Mouse (Mus musculus) gastrocnemius, postnatal 4 days (tissue): Measurements from ENCODE around the gene Ghrhr. TPM values are rescaled to one million over a fixed set of nuclear protein-coding genes. Genes with fewer than 3 reads are reported as not detected.
A peak's percentile ranks its signal among the peaks of the same experiment; 100 is the strongest.

ENCODE experiments used
- DNase-seq, 2 experiments: peaks; one replicate each; pipeline ENCODE4 v3.0.0; 2021 to 2022; ENCODE audit warnings: low spot score in 2 of 2, mixed read lengths in 2 of 2
- long read RNA-seq, 2 experiments: library from polyadenylated mRNA; stranded (forward); transcript quantifications; one replicate each; pipeline ENCODE4 v2.0.0; 2021
- total RNA-seq, 2 experiments: library from RNA; stranded (reverse); gene quantifications; 2 replicates each; pipeline ENCODE4 v1.2.3; 2021

The Ghrhr gene
- total RNA-seq = not detected
- long read RNA-seq, experiment 1 = 0 reads
- long read RNA-seq, experiment 2 = 0 reads

- DNase-seq = no peak
Observed at GRCm38 (mm10) chr6:55376076-55376475, at the start of gene Ghrhr. Gene Ghrhr, plus strand, starts transcription at chr6:55376295.

GRCm38 (mm10) chr6:55326299-55326698, 49.8 kb upstream of the Ghrhr start:
- DNase-seq = no peak

DNA sequence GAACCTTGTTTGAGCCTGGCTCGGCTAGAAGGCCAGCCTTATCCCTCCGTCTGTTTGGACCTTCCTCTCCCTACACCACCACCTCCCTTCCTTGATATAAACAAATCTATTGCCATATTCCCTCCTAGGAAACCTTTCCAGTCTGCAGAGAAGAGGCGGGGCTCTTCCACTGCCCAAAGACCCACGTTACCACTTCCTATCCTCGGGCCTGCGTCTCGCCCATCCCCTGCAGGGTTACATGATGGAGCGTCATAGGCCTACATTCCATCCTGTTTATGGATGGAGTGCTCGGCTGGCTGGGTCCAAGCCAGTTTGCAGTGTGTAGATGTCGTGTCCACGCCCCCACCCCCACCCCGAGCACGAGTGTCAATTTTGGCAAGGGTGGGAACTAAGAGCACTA, 48.8 kb upstream of the Ghrhr start:
- no peak for DNase-seq

GRCm38 (mm10) chr6:55328179-55328578, 47.9 kb upstream of the Ghrhr start:
- no peak for DNase-seq

DNA sequence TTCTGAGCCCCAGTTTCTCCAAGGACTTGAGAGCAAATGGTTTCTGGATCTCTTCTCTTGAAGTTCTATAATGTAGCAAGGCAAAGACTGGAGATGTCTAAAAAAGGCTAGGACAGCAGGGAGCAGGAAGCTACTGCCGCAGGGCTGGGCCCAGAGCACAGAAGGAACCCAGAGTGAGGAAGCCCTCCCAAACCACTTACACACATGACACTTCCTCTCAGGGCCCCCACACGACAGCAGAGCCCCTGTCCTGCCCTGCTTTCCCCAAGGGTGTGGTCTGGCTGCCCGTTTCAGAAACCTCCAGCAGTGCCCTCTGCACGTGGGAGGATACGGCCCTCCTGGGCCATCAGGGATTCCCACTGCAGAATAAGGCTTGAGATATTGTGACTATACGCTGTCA, 44.8 kb upstream of the Ghrhr start:
- no peak for DNase-seq

DNA sequence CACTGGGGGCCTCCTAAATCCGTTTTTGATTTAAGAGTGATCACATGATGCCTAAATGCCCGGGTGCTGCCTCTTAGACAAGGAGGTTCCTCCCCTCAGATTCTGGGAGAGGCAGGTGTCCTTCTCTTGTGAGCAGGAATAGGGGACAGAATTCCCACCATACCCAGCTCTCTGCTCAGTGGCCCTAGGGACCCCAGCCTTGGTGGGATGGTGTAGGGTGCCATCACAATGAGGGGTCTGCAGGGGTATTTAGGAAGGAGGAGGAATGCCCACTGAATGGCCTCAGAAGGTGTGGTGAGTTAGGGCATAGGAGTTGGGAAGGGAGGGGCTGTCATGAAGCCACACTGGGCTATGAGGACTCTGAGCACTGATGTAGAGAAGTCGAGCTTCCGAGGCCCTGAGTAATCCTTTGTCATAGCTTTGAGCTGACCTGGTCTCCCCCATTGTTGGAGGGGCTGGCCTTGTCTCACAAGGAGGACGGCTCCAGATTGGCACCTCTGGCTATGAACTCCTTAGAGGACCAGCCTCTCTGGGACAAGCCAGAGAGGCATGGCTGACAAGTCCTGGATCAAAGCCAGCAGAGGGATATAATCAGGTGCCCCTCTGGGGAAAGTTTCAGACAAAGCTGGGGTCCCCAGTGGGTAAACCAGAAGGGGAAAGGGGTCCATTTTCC, 43.9 kb upstream of the Ghrhr start:
- no peak for DNase-seq

DNA sequence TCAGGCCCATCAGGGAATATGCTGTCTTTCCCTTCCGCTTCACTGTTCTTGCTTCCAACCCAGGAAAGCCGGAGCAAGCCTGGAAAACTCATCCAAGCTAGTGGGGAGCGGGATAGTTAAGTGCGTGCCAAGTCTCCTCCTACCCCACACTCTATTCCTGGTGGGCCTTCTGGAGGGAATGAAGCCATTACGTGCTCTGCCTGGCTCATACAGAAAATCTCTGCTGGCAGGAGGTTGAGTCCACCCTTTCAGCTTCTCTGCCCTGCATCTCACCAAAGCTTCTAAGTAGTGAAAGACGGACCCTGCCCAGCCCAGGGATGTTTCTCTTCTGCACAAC, 43.4 kb upstream of the Ghrhr start:
- no peak for DNase-seq

- peak; percentile 42 to 66 for DNase-seq
Observed at GRCm38 (mm10) chr6:55335989-55336514, 40.0 kb upstream of the Ghrhr start, which contains the start of gene Aqp1. Gene Aqp1, plus strand, starts transcription at chr6:55336432.

DNA sequence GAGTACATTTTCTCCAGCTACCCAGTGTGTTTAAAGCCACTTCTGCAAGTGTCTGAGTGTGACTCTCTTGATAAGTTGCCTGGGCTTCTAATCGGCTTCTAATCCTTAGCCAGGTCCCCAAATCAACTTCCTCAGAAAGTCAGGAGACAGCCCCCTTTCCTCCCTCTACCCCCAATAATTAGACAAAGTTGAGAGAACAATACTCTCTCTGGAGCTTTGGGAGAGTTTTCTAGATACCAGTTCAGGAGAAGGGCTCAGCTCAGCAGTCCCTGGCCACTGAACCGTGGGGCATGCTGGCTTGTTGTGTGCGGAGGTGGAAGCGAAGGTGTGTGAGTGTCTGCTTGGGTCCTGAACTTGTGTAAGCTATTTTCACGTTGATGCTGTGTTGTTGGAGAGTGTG, 38.9 kb upstream of the Ghrhr start:
- no peak for DNase-seq

- DNase-seq = no peak
Observed at GRCm38 (mm10) chr6:55338077-55338476, 38.0 kb upstream of the Ghrhr start.

DNA sequence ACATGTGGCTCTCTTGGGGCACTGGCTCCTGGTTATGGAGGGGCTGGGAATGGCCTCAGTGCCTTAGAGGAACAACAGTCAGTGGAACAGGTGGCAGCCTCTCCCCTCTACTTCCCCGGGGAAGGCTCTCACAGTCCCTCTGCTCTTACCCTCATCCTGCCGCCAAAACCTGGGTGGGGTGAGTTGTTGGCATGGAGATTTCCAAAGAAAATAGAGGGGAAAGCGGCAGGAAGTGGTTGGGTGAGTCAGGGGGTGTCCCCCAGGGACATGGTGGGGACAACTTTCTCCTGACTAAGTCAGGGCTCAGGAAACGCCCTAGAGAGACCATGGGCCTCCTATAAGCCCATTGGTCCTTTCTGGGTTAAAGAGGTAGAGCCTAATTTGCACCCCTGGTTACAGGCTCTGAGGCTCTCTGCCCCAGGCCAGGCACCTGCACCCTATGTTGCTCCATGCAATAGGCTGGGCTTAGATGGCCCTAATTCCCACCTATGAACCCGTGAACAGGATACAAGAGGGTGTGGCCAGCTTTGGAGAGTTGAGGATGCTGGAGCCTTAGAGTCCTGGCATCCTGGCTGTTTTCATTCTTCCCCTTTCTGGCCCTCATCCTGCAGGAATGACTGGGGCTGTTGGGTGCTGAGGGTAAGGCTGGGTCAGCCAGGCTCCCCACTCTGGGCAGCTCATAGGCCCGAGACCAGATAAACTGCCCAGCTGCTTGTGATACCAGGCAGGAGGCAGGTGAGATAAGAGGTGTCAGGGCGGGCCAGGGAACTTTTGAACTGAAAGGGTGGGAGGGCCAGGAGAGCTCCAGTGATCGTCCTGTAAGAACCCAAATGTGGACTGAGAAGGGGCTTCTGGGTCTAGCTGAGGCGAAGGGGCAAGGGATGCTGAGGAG, 36.9 kb upstream of the Ghrhr start:
- no peak for DNase-seq

- DNase-seq = no peak
Observed at GRCm38 (mm10) chr6:55341688-55342087, 34.4 kb upstream of the Ghrhr start.

DNA sequence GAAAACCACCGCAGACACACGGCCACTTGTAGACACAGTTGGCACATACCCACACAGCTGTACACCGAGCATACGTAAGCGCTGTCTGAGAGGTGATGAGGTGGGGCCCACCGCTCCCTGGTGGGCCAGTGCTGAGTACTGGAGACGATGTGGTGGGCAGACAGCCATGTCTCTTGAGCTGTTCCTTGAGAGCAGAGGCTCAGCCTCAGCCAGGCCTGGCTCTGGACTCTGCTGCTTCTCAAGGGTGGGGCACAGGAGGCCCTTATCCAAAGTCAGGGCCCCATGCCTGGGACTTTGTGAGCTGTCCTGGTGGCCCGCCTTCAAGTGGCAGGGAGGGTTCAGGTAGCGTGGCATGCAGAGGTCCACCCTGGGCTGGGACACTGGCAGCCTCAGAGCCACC, 33.8 kb upstream of the Ghrhr start:
- peak in 1 of 2 experiments; percentile 64 for DNase-seq

DNA sequence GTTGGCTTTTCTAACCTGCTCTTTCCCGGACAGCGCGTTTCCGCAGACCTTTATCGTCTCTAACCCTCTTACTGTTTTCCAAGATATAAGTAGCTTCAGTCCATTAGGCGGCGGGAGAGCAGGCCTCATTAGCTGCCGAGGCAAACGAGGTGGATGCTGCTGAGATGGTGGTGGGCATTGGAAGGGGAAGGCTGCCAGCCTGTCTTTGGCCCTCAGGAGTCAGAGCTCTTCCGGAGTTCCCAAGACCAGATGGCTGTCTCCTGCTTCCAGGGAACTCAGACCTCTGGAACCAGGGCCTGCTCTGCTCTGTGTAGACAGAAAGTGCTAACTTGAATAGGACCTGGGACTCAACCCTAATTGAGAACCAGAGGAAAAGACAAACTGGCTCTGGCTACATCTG, 32.6 kb upstream of the Ghrhr start:
- no peak for DNase-seq

DNA sequence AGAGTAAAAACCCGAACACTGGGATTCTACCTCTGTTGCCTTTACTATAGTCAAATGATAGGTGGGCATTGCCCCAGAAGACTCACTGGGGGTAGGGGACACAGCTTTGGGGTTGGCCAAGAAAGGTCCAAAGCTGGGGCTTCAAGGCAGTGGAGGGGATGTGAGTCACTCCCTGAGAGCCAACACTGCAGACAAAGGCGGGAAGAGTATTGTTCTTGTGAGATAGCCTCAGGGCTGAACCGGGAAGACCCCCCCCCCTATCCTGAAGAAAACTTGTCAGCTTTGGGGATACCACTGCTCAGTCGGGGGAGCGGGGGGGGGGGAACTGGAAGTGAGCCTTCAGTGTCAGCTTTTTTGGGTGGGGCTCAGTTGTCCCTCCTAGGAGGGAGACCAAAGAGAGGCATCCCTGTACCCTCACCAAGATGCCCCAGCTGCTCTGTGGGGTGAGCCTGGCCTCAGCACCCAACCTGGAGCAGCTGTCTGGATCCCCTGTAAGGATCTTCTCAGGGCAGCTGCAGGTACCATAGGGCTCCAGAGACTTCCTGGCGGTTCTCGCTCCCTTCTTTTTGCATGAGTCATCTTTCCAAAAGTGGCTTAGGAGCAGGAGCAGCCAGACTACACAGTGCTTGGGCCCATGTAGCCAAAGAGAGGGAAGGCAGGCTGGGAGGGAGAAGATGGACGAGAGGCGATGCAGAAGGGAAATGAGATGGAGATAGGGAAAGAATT, 31.6 kb upstream of the Ghrhr start:
- DNase-seq = no peak

- DNase-seq = no peak
Observed at GRCm38 (mm10) chr6:55345264-55345663, 30.8 kb upstream of the Ghrhr start.

- DNase-seq = no peak
Observed at GRCm38 (mm10) chr6:55346491-55346890, 29.6 kb upstream of the Ghrhr start.

- DNase-seq = no peak
Observed at GRCm38 (mm10) chr6:55347711-55348571, 28.2 kb upstream of the Ghrhr start.

- DNase-seq = no peak
Observed at GRCm38 (mm10) chr6:55349231-55349630, 26.9 kb upstream of the Ghrhr start.

DNA sequence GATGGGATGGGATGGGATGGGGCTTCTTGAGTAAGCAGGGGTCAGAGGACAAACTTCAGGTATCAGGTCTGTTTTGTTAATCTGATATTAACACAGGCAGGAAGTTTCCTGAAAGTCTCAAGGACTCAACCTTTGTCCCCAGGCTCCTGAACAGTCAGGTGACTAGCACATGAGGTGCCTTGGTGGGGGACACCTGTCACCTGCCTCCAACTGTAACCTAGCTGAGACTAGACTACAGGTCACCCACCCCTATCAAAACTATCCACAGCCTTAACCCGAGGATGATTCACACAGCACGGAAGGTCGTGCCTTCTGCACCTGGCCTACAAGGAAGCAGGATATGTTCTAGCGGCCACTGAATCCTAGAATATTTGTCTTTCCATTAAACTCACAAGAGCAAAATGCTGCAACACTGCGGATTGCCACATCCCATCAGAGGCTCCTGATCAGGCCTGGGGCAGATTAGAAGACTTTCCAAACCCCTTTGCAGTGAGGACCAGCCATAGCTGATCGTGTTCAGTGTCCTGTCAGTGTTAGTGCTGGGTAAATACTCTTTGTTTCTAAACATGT, 25.6 kb upstream of the Ghrhr start:
- no peak for DNase-seq
